Mouse (Mus musculus) midbrain, postnatal 0 days (tissue): Measurements from ENCODE around the gene Gm4981. TPM values are rescaled to one million over a fixed set of nuclear protein-coding genes. Genes with fewer than 3 reads are reported as not detected.

Source experiments
- ATAC-seq: fragments of 200-750 bp; cut with Nextera tagmentation; 2 replicates; pipeline ENCODE4 v1.8.0; 2017; ENCODE audit warnings: moderate number of reproducible peaks, mild to moderate bottlenecking, moderate TSS enrichment, moderate library complexity; ENCODE audit not compliant: low FRiP score
- DNase-seq: peaks from one replicate; pipeline ENCODE4 v3.0.0-alpha.2; 2015; ENCODE audit warnings: low spot score
- H3K27ac ChIP-seq: fragments of 300-500 bp; sonication (generic); 2 replicates; pipeline ENCODE4 v1.5.1; 2014; ENCODE audit warnings: low read depth, mild to moderate bottlenecking, low read length, mixed read lengths
- H3K27me3 ChIP-seq: fragments of 300-500 bp; sonication (generic); 2 replicates; pipeline ENCODE4 v1.6.1; 2014; ENCODE audit warnings: low read length, control low read depth, mixed read lengths; ENCODE audit not compliant: insufficient read depth
- H3K36me3 ChIP-seq: fragments of 300-500 bp; sonication (generic); 2 replicates; pipeline ENCODE4 v1.6.1; 2014; ENCODE audit warnings: low read length, control low read depth, mixed read lengths; ENCODE audit not compliant: insufficient read depth
- H3K4me1 ChIP-seq: fragments of 300-500 bp; sonication (generic); 2 replicates; pipeline ENCODE4 v1.6.1; 2014; ENCODE audit warnings: mild to moderate bottlenecking, control low read depth, antibody characterized with exemption, low read length, mixed read lengths; ENCODE audit not compliant: insufficient read depth
- H3K4me2 ChIP-seq: fragments of 300-500 bp; sonication (generic); 2 replicates; pipeline ENCODE4 v1.6.1; 2014; ENCODE audit warnings: low read depth, mild to moderate bottlenecking, low read length, mixed read lengths; ENCODE audit not compliant: poor library complexity, severe bottlenecking
- H3K4me3 ChIP-seq: fragments of 300-500 bp; sonication (generic); 2 replicates; pipeline ENCODE4 v1.5.1; 2014; ENCODE audit warnings: low read depth, mild to moderate bottlenecking, low read length, moderate library complexity
- H3K9ac ChIP-seq: fragments of 300-500 bp; sonication (generic); replicated peaks from 2 replicates; pipeline ENCODE4 v1.6.1; 2014; ENCODE audit warnings: mild to moderate bottlenecking, low read length, moderate library complexity, mixed read lengths; ENCODE audit not compliant: poor library complexity, severe bottlenecking
- H3K9me3 ChIP-seq: fragments of 300-500 bp; sonication (generic); 2 replicates; pipeline ENCODE4 v1.6.1; 2016; ENCODE audit warnings: low read length, control low read depth
- CTCF ChIP-seq: IDR thresholded peaks from 2 replicates; pipeline ENCODE4 v1.5.1; 2016; ENCODE audit warnings: antibody characterized with exemption, mild to moderate bottlenecking
- WGBS: fragments of 180-500 bp; shearing (Covaris S2); extraction: QIAGEN DNeasy Blood & Tissue Kit; methylation state at CpG from one replicate; pipeline ENCODE4 v1.1.7; 2014; 5-methylcytosine and 5-hydroxymethylcytosine counted together
- polyA plus RNA-seq: library from polyadenylated mRNA; unstranded; fragments of >200 nt; fragmentation: Nextera tagmentation; extraction: Ambion mirVana; gene quantifications from 2 replicates; pipeline ENCODE4 v1.2.1, GENCODE M21; 2015
- total RNA-seq: library from RNA; depleted of rRNA; stranded (reverse); fragments of >200 nt; gene quantifications from 2 replicates; pipeline ENCODE4 v1.2.3, GENCODE M21; 2014; rRNA removed

The Gm4981 gene
- total and polyA plus RNA-seq, 2 experiments from 2014 or later, result 0.22 TPM; not detected in 1

DNA sequence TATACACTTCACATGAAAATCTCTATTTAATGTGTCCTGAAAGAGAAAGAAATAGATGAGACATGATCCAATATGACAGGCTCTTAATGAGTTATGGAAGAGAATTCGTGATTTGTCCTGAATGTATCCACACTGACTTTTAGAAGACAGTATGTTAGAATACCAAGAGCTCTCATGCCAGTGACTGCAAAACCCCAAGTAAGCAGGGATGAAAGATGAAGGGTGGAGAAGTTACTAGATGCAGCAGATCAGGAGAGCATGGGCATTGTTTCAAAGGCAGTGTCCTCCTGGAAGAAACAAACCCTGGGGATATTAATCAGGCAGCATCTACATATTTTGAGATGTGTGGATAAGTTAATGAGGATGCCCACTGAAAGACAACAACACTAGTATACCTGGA lies 26.0 kb downstream of the Gm4981 start:
- Histone ChIP-seq H3K27ac (no peak overlapping the region), H3K27me3 (no peaks in the 10 kb centered on the region), H3K4me3 (no peak overlapping the region), H3K36me3 (no peaks in the 10 kb centered on the region), H3K9me3 (no peaks in the 10 kb centered on the region), H3K9ac (no peak overlapping the region), H3K4me1 (no peaks in the 10 kb centered on the region), H3K4me2 (no peak overlapping the region)
- DNase-seq, result no peak
- no peak for ATAC-seq
- 56% methylated on average over 1 of the region's 1 CpGs for WGBS
- TF ChIP-seq CTCF, result no peak

GRCm38 (mm10) chr10:58209710-58210467 lies 26.6 kb downstream of the Gm4981 start:
- ATAC-seq, result no peak
- no peak for TF ChIP-seq CTCF
- H3K36me3 ChIP-seq, result no peaks in the 10 kb centered on the region
- WGBS, result 77% methylated on average over 2 of the region's 2 CpGs
- no peak for DNase-seq
- H3K4me1 ChIP-seq, result no peaks in the 10 kb centered on the region
- no peaks in the 10 kb centered on the region for H3K27me3 ChIP-seq
- no peak overlapping the region for H3K4me2 ChIP-seq
- H3K4me3 ChIP-seq, result no peak overlapping the region
- no peaks in the 10 kb centered on the region for H3K9me3 ChIP-seq
- no peak overlapping the region for H3K9ac ChIP-seq
- H3K27ac ChIP-seq, result no peak overlapping the region

- DNase-seq (no peak), ATAC-seq (no peak)
- no peak overlapping the region for H3K9ac ChIP-seq
- 88% methylated on average over 4 of the region's 4 CpGs for WGBS
- H3K4me3 ChIP-seq, result no peak overlapping the region
- H3K27me3 ChIP-seq, result no peaks in the 10 kb centered on the region
- no peaks in the 10 kb centered on the region for H3K9me3 ChIP-seq
- H3K4me1 ChIP-seq, result no peaks in the 10 kb centered on the region
- no peak overlapping the region for H3K27ac ChIP-seq
- H3K4me2 ChIP-seq, result no peak overlapping the region
- TF ChIP-seq CTCF, result no peak
- no peaks in the 10 kb centered on the region for H3K36me3 ChIP-seq
Observed at GRCm38 (mm10) chr10:58206639-58207404, 29.7 kb downstream of the Gm4981 start.

DNA sequence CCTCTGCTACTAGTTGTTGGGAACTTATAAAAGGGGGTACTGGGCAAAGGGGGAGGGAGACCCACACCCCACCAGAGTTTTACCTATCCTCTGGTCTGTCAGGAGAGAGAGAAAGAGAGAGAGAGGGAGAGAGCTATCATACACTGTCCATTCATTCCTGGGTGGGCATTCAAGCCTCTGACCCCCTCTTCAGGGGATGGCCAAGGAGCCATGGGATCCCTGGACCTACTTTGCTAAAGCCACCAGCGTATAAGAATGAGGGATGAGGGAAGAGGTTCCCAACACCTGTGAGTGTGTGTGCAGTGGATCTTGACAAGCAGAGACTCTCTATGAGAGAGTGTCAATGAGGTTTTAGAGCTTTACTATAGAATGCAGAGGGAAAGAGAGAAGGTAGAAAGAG lies 30.5 kb downstream of the Gm4981 start:
- Histone ChIP-seq H3K9ac (no peak overlapping the region), H3K36me3 (no peaks in the 10 kb centered on the region), H3K27ac (no peak overlapping the region), H3K4me2 (no peak overlapping the region), H3K9me3 (no peaks in the 10 kb centered on the region), H3K4me1 (no peaks in the 10 kb centered on the region), H3K27me3 (no peaks in the 10 kb centered on the region), H3K4me3 (no peak overlapping the region)
- WGBS, result 47% methylated on average over 1 of the region's 1 CpGs
- no peak for DNase-seq
- ATAC-seq, result no peak
- TF ChIP-seq CTCF, result no peak

Other genes with a start within 250 kb of the Gm4981 start
- not detected in 2 replicates for gene AW822073, start 11.8 kb downstream of the Gm4981 start, total RNA-seq
- not detected in 2 replicates for gene AW822073, start 11.8 kb downstream of the Gm4981 start, polyA plus RNA-seq
- not detected in 2 replicates for gene Duxf3, start 4.0 kb downstream of the Gm4981 start, total RNA-seq
- not detected in 2 replicates for gene Duxf3, start 4.0 kb downstream of the Gm4981 start, polyA plus RNA-seq
- gene Gcc2, start 18.8 kb upstream of the Gm4981 start, total RNA-seq, result 41.1 and 41.3 TPM in 2 replicates
- gene Gcc2, start 18.8 kb upstream of the Gm4981 start, polyA plus RNA-seq, result 89.9 and 121 TPM in 2 replicates
- 32.3 and 39.4 TPM in 2 replicates for gene Lims1, start 86.8 kb upstream of the Gm4981 start, total RNA-seq
- gene Lims1, start 86.8 kb upstream of the Gm4981 start, polyA plus RNA-seq, result 41.3 and 44.0 TPM in 2 replicates
- gene Ranbp2, start 210.2 kb upstream of the Gm4981 start, total RNA-seq, result 40.0 and 49.7 TPM in 2 replicates
- 9.6 and 12.5 TPM in 2 replicates for gene Ranbp2, start 210.2 kb upstream of the Gm4981 start, polyA plus RNA-seq